Mouse (Mus musculus) neural tube, embryonic 15.5 days (tissue): Measurements from ENCODE around the gene Cntn2. TPM values are rescaled to one million over a fixed set of nuclear protein-coding genes. Genes with fewer than 3 reads are reported as not detected.

Source experiments
- ATAC-seq: fragments of 200-750 bp; cut with Nextera tagmentation; 2 replicates; pipeline ENCODE4 v1.8.0; 2017; ENCODE audit warnings: mild to moderate bottlenecking, moderate TSS enrichment, moderate library complexity; ENCODE audit not compliant: low FRiP score
- H3K27ac ChIP-seq: fragments of 300-500 bp; sonication (generic); replicated peaks from 2 replicates; pipeline ENCODE4 v1.5.1; 2015; ENCODE audit warnings: mild to moderate bottlenecking, inconsistent platforms
- H3K27me3 ChIP-seq: fragments of 300-500 bp; sonication (generic); replicated peaks from 2 replicates; pipeline ENCODE4 v1.6.1; 2015; ENCODE audit warnings: inconsistent platforms
- H3K36me3 ChIP-seq: fragments of 300-500 bp; sonication (generic); 2 replicates; pipeline ENCODE4 v1.6.1; 2015; ENCODE audit warnings: inconsistent platforms
- H3K4me1 ChIP-seq: fragments of 300-500 bp; sonication (generic); 2 replicates; pipeline ENCODE4 v1.6.1; 2015; ENCODE audit warnings: inconsistent platforms
- H3K4me2 ChIP-seq: fragments of 300-500 bp; sonication (generic); 2 replicates; pipeline ENCODE4 v1.6.1; 2015; ENCODE audit warnings: inconsistent platforms, mild to moderate bottlenecking, moderate library complexity
- H3K4me3 ChIP-seq: fragments of 300-500 bp; sonication (generic); replicated peaks from 2 replicates; pipeline ENCODE4 v1.5.1; 2015; ENCODE audit warnings: mild to moderate bottlenecking, inconsistent platforms
- H3K9ac ChIP-seq: fragments of 300-500 bp; sonication (generic); replicated peaks from 2 replicates; pipeline ENCODE4 v1.6.1; 2015; ENCODE audit warnings: mild to moderate bottlenecking, inconsistent platforms
- H3K9me3 ChIP-seq: fragments of 300-500 bp; sonication (generic); replicated peaks from 2 replicates; pipeline ENCODE4 v1.6.1; 2016; ENCODE audit warnings: inconsistent platforms
- whole genome bisulfite sequencing: fragments of 180-500 bp; shearing (Covaris S2); methylation state at CpG from one replicate; pipeline ENCODE4 v1.1.7; 2015; ENCODE audit warnings: mixed read lengths; 5-methylcytosine and 5-hydroxymethylcytosine counted together
- polyA plus RNA-seq: library from polyadenylated mRNA; unstranded; fragments of >200 nt; fragmentation: Nextera tagmentation; extraction: Ambion mirVana; gene quantifications from 2 replicates; pipeline ENCODE4 v1.2.1, GENCODE M21; 2015

Gene Cntn2
- polyA plus RNA-seq, 1 experiment from 2014 or later: 22.1 TPM

DNA sequence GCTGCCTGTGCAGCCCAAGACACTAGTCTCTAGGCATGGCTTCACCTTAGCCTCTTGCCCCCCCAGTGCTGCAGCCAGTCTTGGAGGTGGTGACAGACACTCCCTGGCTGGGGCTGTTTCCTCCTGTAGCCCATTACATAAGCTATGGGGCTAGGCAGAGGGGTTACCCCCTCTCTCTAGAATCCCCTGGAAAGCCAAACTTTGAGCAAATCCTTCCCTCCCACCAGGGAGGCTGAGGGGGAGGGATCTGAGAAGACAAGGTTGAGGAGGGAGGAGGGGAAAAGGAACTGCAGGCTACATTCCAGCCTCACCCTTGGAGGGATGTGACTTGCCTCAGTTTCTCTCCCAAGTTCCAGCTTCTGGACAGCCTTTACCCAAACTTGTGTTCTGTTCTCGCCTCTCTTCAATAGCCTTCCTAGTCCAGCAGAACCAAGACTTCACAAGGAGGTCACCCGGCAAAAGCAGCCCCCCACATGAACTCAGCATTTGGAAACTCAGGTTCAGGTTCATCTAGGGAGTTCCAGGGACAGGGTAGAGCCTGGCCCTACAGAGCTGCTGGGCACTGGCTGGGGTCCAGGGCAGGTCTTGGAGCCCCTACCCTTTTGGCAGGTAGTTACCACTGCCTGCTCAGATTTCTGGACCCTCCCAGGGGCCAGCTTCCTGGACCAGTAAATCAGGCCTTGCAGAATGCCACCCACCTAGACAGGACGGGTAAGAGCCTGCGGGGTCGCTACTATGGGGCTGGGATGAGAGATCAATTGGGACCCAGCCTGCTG is 1.0 kb downstream of the Cntn2 start:
- ATAC-seq: 0 out of 2 replicates have a peak, but pooled peaks have one; percentile 12

DNA sequence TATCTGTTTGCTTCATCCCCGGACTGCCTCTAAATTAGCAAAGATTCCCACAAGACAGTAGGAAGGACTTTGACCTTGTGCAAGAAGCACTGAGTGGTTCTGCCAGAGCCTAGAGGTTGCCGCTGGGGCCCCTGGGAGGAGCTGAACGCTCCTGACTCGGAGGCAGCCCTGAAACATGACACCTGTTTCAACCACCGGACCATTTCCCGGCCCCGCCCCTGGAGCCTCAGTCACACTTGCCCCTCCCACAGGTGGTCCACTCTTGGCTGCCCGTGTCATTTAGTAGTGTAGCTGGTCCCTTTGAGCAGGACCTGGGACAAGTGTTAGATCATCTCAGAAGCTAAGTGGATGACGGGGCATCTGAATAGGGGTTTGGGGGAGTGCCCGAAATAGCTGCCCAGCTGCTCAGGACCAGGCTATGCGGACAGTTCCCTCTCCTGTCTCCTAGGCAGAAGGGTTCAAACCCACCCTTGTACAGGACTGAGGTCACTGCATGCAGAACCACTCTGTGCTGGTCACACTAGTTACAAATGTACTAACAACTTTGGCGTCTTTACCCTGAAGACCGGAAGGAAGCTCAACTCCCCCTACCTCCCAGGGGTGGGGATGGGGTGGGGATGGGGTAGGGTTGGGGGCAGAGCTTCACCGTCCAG is 1.8 kb downstream of the Cntn2 start:
- Histone ChIP-seq H3K4me2 (peak overlapping the region; percentile 77), H3K9me3 (no peaks in the 10 kb centered on the region), H3K4me1 (peaks cover 39% of the 10 kb centered on the region), H3K27ac (no peak overlapping the region), H3K36me3 (no peaks in the 10 kb centered on the region), H3K4me3 (peak overlapping the region; percentile 50), H3K27me3 (0 out of 2 replicates have a peak, but pooled peaks cover 3% of the 10 kb centered on the region), H3K9ac (peak overlapping the region; percentile 55)
- WGBS: 7% methylated on average over 14 of the region's 14 CpGs
- no peak for ATAC-seq

More for the DNA sequence above, 1.0 kb downstream of the Cntn2 start:
- peak overlapping the region; percentile 55 for H3K9ac ChIP-seq
- no peaks in the 10 kb centered on the region for H3K36me3 ChIP-seq
- 0 out of 2 replicates have a peak, but pooled peaks cover 3% of the 10 kb centered on the region for H3K27me3 ChIP-seq
- WGBS: 12% methylated on average over 5 of the region's 5 CpGs
- H3K9me3 ChIP-seq: no peaks in the 10 kb centered on the region
- peak overlapping the region; percentile 77 for H3K4me2 ChIP-seq
- H3K27ac ChIP-seq: peak overlapping the region; percentile 84
- peaks cover 39% of the 10 kb centered on the region for H3K4me1 ChIP-seq
- peak overlapping the region; percentile 50 for H3K4me3 ChIP-seq

DNA sequence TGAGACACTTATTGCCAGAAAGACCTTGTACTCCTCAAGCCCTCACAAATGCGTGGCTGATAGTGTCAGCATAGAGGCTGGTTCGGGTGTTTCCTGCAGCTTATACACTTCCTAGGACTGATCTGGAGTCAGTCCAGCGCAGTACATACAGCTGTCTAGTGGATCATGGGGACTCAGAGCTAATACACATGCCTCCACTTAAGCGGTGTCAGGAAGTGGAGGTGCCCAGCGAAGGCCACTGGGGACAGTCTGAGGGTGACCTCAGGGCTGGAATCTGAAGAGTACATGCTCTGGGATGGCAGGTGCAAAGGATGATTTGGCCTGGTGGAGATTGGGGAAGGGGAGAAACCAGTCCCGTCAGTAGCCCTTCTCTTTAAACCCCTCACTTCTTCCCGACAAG is 2.4 kb downstream of the Cntn2 start:
- Histone ChIP-seq H3K9me3 (no peaks in the 10 kb centered on the region), H3K27me3 (0 out of 2 replicates have a peak, but pooled peaks cover 3% of the 10 kb centered on the region), H3K4me1 (peaks cover 39% of the 10 kb centered on the region), H3K36me3 (no peaks in the 10 kb centered on the region), H3K4me2 (peak overlapping the region; percentile 77), H3K9ac (no peak overlapping the region), H3K4me3 (peak overlapping the region; percentile 50; the same call in 1 of the 2 replicates), H3K27ac (no peak overlapping the region)
- 60% methylated on average over 7 of the region's 7 CpGs for WGBS
- no peak for ATAC-seq

GRCm38 (mm10) chr1:132537736-132538135 is 5.3 kb downstream of the Cntn2 start:
- ATAC-seq: no peak
- no peaks in the 10 kb centered on the region for H3K36me3 ChIP-seq
- no peak overlapping the region for H3K9ac ChIP-seq
- H3K4me3 ChIP-seq: no peak overlapping the region
- peaks cover 51% of the 10 kb centered on the region for H3K4me1 ChIP-seq
- no peak overlapping the region for H3K27ac ChIP-seq
- 75% methylated on average over 5 of the region's 5 CpGs for WGBS
- no peak overlapping the region for H3K4me2 ChIP-seq
- H3K9me3 ChIP-seq: no peaks in the 10 kb centered on the region
- no peaks in the 10 kb centered on the region for H3K27me3 ChIP-seq

DNA sequence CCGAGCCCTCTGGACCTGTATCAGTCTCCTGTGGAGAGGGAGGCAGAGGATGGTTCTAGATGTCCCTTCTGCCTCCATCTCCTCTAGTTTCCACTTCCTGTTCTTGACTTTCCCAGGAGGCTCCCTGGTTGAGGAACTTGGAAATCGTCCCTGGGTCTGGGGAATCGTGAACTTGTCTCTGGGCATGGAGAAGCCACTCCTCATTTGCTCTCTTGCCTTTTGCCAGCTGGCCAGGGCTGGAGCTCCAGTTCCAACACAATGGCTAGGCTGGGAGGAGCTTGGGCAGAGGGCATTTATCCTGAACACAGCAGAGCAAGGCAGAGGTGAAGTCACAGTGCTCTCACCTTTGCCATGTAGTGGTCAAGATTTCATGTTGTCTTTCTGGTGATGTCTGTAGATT is 6.6 kb downstream of the Cntn2 start:
- Histone ChIP-seq H3K27me3 (no peaks in the 10 kb centered on the region), H3K9me3 (no peaks in the 10 kb centered on the region), H3K4me1 (peaks cover 38% of the 10 kb centered on the region), H3K9ac (no peak overlapping the region), H3K4me2 (no peak overlapping the region), H3K36me3 (no peaks in the 10 kb centered on the region), H3K27ac (no peak overlapping the region), H3K4me3 (no peak overlapping the region)
- WGBS: 79% methylated on average over 3 of the region's 3 CpGs
- no peak for ATAC-seq

DNA sequence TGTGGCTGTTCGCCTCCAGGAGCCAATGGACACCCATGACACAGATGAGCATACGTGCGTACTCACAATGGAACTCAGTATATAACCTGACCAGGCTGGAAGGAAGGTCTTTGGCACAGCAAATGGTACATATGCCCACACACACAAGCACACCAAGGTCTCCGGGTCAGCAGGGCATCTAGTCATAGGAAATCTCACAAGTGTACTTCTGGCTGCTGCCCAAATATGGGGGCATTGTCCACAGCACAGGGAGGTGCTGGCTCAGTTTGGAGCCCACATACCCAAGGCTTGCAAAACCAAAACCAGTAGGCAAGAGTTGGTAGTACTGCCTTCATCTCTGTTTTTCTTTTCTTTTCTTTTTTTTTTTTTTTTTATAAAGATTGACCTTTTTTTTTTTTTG is 7.5 kb downstream of the Cntn2 start:
- Histone ChIP-seq H3K9ac (no peak overlapping the region), H3K4me2 (no peak overlapping the region), H3K4me3 (no peak overlapping the region), H3K4me1 (peaks cover 40% of the 10 kb centered on the region), H3K27me3 (no peaks in the 10 kb centered on the region), H3K27ac (no peak overlapping the region), H3K9me3 (no peaks in the 10 kb centered on the region), H3K36me3 (no peaks in the 10 kb centered on the region)
- no peak for ATAC-seq
- WGBS: 93% methylated on average over 4 of the region's 4 CpGs

- H3K9me3 ChIP-seq: no peaks in the 10 kb centered on the region
- peaks cover 38% of the 10 kb centered on the region for H3K4me1 ChIP-seq
- H3K36me3 ChIP-seq: 0 out of 2 replicates have a peak, but pooled peaks cover 3% of the 10 kb centered on the region
- 5% methylated on average over 8 of the region's 8 CpGs for WGBS
- no peaks in the 10 kb centered on the region for H3K27me3 ChIP-seq
- ATAC-seq: peak; percentile 25; the same call in 1 of the 2 replicates
- H3K9ac ChIP-seq: 0 out of 2 replicates have a peak overlapping the region, but pooled peaks have one; percentile 7
- H3K4me3 ChIP-seq: no peak overlapping the region
- H3K4me2 ChIP-seq: peak overlapping the region; percentile 27; the same call in 1 of the 2 replicates
- H3K27ac ChIP-seq: no peak overlapping the region
These were observed 9.2 kb downstream of the Cntn2 start for GRCm38 (mm10) chr1:132533840-132534239.

DNA sequence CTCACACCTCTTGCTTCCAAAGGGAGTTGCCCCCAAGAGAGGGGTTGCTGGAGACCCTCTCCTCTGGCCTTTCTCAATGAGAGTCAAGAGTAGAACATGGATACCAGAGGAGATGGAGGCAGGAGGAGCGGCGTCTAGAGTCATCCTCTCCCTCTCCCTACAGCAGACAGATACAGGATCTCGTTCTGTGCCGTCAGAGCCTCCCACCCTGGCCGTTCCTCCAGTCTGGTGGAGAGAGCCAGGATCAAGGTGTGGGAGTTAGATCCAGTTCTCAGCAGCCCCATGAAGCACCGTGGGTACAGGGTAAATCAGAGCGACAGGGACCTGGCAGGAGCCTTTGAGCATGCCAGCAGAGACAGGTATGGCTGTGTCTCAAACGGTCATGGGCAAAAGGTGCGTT is 10.5 kb downstream of the Cntn2 start:
- no peak overlapping the region for H3K4me3 ChIP-seq
- H3K36me3 ChIP-seq: 0 out of 2 replicates have a peak, but pooled peaks cover 6% of the 10 kb centered on the region
- H3K9me3 ChIP-seq: no peaks in the 10 kb centered on the region
- H3K4me2 ChIP-seq: no peak overlapping the region
- WGBS: 64% methylated on average over 9 of the region's 9 CpGs
- no peak overlapping the region for H3K9ac ChIP-seq
- H3K27me3 ChIP-seq: no peaks in the 10 kb centered on the region
- ATAC-seq: no peak
- H3K4me1 ChIP-seq: peaks cover 36% of the 10 kb centered on the region
- H3K27ac ChIP-seq: no peak overlapping the region

- Histone ChIP-seq H3K27ac (peak overlapping the region; percentile 56; the same call in 1 of the 2 replicates), H3K27me3 (no peaks in the 10 kb centered on the region), H3K4me1 (peaks cover 48% of the 10 kb centered on the region), H3K9me3 (no peaks in the 10 kb centered on the region), H3K4me2 (no peak overlapping the region), H3K9ac (no peak overlapping the region), H3K36me3 (0 out of 2 replicates have a peak, but pooled peaks cover 6% of the 10 kb centered on the region), H3K4me3 (no peak overlapping the region)
- 9% methylated on average over 5 of the region's 5 CpGs for WGBS
- no peak for ATAC-seq
These were observed 12.3 kb downstream of the Cntn2 start for GRCm38 (mm10) chr1:132530631-132531191.

DNA sequence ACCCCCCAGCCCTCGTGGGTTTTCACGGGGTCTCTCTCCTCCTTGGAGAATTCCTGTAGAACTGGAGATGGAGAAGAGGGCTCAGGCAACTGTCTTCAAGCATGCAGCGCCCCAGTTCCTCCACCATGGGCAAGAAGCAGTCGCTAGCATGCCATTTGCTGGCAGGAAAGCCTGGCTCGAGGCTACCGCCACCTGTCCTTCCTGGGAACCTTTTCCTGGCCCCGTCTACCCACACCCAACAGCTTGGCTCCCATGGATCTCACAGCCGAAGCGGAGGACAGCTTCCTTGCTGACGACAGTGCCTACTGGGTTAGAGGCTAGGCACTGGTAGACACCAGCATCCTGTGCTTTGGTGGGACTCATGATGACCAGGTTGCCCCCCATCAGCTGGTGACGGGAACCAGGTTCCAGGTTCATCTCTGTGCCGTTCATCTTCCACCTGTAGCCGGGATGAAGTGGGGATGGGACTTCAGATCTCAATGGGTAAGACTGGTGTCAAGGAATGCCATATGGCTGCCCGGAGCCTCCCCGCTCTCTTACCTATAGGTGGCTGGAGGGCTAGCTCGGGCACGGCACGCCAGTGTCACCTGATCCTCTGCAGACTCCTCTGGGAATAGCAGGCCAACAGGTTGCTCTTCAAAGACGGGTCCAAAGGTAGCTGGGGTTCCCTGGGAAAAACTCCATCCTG is 14.3 kb downstream of the Cntn2 start:
- H3K4me1 ChIP-seq: peaks cover 41% of the 10 kb centered on the region
- WGBS: 88% methylated on average over 19 of the region's 19 CpGs
- H3K36me3 ChIP-seq: 0 out of 2 replicates have a peak, but pooled peaks cover 8% of the 10 kb centered on the region

DNA sequence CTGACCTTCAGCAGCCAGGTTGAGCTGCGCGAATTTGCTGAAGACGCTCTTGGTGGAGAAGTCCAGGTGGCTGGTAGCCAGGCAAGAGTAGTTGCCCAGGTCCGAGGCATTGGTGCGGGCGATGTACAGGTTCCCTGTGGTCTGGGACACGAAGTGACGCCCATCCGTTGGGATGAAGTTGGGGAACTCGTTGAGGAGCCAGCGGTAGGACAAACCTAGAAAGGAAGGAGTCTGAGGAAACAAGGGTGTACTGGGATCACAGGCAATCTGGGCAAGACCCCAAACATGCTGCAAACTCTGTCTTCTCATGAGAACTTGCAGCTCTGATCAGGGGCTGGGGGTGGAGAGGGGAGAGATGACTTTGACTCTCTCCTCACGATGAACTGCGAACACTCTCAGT is 15.0 kb downstream of the Cntn2 start:
- Histone ChIP-seq H3K9ac (no peak overlapping the region), H3K36me3 (0 out of 2 replicates have a peak, but pooled peaks cover 11% of the 10 kb centered on the region), H3K27ac (no peak overlapping the region), H3K4me2 (no peak overlapping the region), H3K9me3 (no peaks in the 10 kb centered on the region), H3K4me3 (no peak overlapping the region), H3K27me3 (no peaks in the 10 kb centered on the region), H3K4me1 (peaks cover 34% of the 10 kb centered on the region)
- 96% methylated on average over 13 of the region's 13 CpGs for WGBS
- no peak for ATAC-seq

More for the DNA sequence above, 14.3 kb downstream of the Cntn2 start:
- no peaks in the 10 kb centered on the region for H3K27me3 ChIP-seq
- no peak for ATAC-seq
- H3K9ac ChIP-seq: no peak overlapping the region
- no peaks in the 10 kb centered on the region for H3K9me3 ChIP-seq
- H3K4me2 ChIP-seq: no peak overlapping the region
- H3K27ac ChIP-seq: no peak overlapping the region
- H3K4me3 ChIP-seq: no peak overlapping the region
